Mouse (Mus musculus) thymus, postnatal 10 days (tissue): ENCODE results near the gene Nrp2.

ENCODE experiments used
- DNase-seq, 2 experiments: peaks; one replicate each; pipeline ENCODE4 v3.0.0; 2021; ENCODE audit warnings: low spot score in 2 of 2

The Nrp2 gene

GRCm38 (mm10) chr1:62859556-62860300 lies 156.6 kb downstream of the Nrp2 start:
- DNase-seq: no peak

GRCm38 (mm10) chr1:62860327-62860726 lies 157.2 kb downstream of the Nrp2 start:
- DNase-seq: no peak

GRCm38 (mm10) chr1:62860788-62861187 lies 157.7 kb downstream of the Nrp2 start:
- no peak for DNase-seq
